Mouse (Mus musculus): Measurements from ENCODE around the gene Ctxn1. TPM values are rescaled to one million over a fixed set of nuclear protein-coding genes. Genes with fewer than 3 reads are reported as not detected.
A peak's percentile ranks its signal among the peaks of the same experiment; 100 is the strongest.

Ctxn1 gene
- total and polyA plus RNA-seq, 2 experiments from 2014 or later = 12.5 to 13.2 TPM

DNA sequence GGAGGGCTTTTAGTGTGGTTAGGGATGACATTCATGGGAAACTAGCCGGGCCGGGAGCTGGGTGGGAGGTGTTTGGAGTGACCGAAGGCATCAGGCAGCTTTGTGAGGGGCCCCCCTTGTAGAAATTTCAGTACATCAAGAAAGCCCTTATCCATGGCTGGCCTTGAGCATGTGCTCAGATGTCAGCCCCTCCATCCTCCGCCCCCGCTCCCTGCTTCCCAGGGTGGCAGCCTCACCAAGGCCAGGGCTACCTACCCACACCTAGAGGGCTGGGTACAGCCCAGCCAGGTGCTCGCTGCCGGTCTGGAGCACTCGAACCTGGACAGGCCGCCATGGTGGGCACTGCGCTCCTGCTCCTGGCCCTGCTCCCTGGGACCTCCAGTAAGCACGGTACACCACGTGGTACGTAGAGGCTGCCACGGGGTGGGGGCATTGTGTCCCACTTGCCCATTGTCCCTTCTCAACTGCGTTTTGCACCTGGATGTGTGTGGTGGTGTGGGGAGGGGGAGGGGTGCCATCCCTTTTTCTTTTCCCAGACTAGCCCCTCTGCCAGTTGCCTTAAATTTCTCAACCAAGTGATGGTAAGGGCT, 11.0 kb downstream of the Ctxn1 start, which contains the start of gene Tgfbr3l:
Gene Tgfbr3l, plus strand, starts transcription at position 264 of the 590 bp plus-strand sequence.
- peak within 1 kb of the TSS; percentile 45; the same call in 1 of the 2 replicates for H3K4me2 ChIP-seq (ENCODE audit: low read depth, low read length)
- DNase-seq (ENCODE audit: low spot score) (no peak), ATAC-seq (ENCODE audit: insufficient read depth, low read depth) (no peak)
- no peaks in the 10 kb centered on the region for H3K27me3 ChIP-seq (ENCODE audit: control insufficient read depth, insufficient read depth, low read length)
- H3K36me3 ChIP-seq (replicated peaks; ENCODE audit: control insufficient read depth, insufficient read depth, low read length) = peaks cover 49% of the 10 kb centered on the region
- H3K4me1 ChIP-seq (ENCODE audit: control insufficient read depth, insufficient read depth) = peaks cover 9% of the 10 kb centered on the region; the same call in 1 of the 2 replicates
- no peak within 1 kb of the TSS for H3K9ac ChIP-seq (replicated peaks; ENCODE audit: low read depth, low read length)
- no peak within 1 kb of the TSS for H3K4me3 ChIP-seq (ENCODE audit: low read depth, low read length)
- no peaks in the 10 kb centered on the region for H3K9me3 ChIP-seq (replicated peaks; ENCODE audit: control insufficient read depth, low read length)
- TF ChIP-seq CTCF (IDR thresholded peaks at IDR 0.05; ENCODE audit: low read depth) (no peak), EP300 (IDR thresholded peaks at IDR 0.05; ENCODE audit: low read depth) (no peak)
- WGBS = 82% methylated on average over 15 of the region's 15 CpGs
- no peak within 1 kb of the TSS for H3K27ac ChIP-seq (ENCODE audit: low read depth)

GRCm38 (mm10) chr8:4247241-4247640, 11.8 kb downstream of the Ctxn1 start:
- no peak overlapping the region for H3K4me3 ChIP-seq (ENCODE audit: low read depth, low read length)
- H3K27ac ChIP-seq (ENCODE audit: low read depth) = no peak overlapping the region
- DNase-seq (ENCODE audit: low spot score) (no peak), ATAC-seq (ENCODE audit: insufficient read depth, low read depth) (no peak)
- no peak overlapping the region for H3K4me2 ChIP-seq (ENCODE audit: low read depth, low read length)
- H3K36me3 ChIP-seq (replicated peaks; ENCODE audit: control insufficient read depth, insufficient read depth, low read length) = peaks cover 57% of the 10 kb centered on the region
- H3K4me1 ChIP-seq (ENCODE audit: control insufficient read depth, insufficient read depth) = 0 out of 2 replicates have a peak, but pooled peaks cover 4% of the 10 kb centered on the region
- no peaks in the 10 kb centered on the region for H3K27me3 ChIP-seq (ENCODE audit: control insufficient read depth, insufficient read depth, low read length)
- no peaks in the 10 kb centered on the region for H3K9me3 ChIP-seq (replicated peaks; ENCODE audit: control insufficient read depth, low read length)
- TF ChIP-seq EP300 (IDR thresholded peaks at IDR 0.05; ENCODE audit: low read depth) (no peak), CTCF (IDR thresholded peaks at IDR 0.05; ENCODE audit: low read depth) (no peak)
- no peak overlapping the region for H3K9ac ChIP-seq (replicated peaks; ENCODE audit: low read depth, low read length)
- WGBS = 80% methylated on average over 8 of the region's 8 CpGs

DNA sequence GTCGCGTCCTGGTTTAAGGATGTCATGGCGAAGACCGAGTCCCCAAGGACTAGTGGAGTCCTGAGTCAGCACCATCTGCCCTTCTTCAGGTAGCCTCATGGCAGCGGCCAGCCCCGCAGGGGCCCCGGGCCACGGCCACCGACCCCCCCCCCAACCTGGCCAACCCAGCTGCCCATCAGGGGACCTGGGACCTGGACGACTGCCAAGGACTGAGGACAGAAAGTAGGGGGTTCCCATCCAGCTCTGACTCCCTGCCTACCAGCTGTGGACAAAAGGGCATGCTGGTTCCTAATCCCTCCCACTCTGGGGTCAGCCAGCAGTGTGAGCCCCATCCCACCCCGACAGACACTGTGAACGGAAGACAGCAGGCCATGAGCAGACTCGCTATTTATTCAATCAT, 13.3 kb downstream of the Ctxn1 start:
- ATAC-seq (ENCODE audit: insufficient read depth, low read depth) (no peak), DNase-seq (ENCODE audit: low spot score) (no peak)
- no peak overlapping the region for H3K4me2 ChIP-seq (ENCODE audit: low read depth, low read length)
- 85% methylated on average over 13 of the region's 13 CpGs for WGBS
- no peak overlapping the region for H3K27ac ChIP-seq (ENCODE audit: low read depth)
- peaks cover 63% of the 10 kb centered on the region for H3K36me3 ChIP-seq (replicated peaks; ENCODE audit: control insufficient read depth, insufficient read depth, low read length)
- no peak overlapping the region for H3K9ac ChIP-seq (replicated peaks; ENCODE audit: low read depth, low read length)
- 0 out of 2 replicates have a peak, but pooled peaks cover 4% of the 10 kb centered on the region for H3K4me1 ChIP-seq (ENCODE audit: control insufficient read depth, insufficient read depth)
- no peak overlapping the region for H3K4me3 ChIP-seq (ENCODE audit: low read depth, low read length)
- no peaks in the 10 kb centered on the region for H3K27me3 ChIP-seq (ENCODE audit: control insufficient read depth, insufficient read depth, low read length)
- TF ChIP-seq CTCF (IDR thresholded peaks at IDR 0.05; ENCODE audit: low read depth) (no peak), EP300 (IDR thresholded peaks at IDR 0.05; ENCODE audit: low read depth) (no peak)
- H3K9me3 ChIP-seq (replicated peaks; ENCODE audit: control insufficient read depth, low read length) = no peaks in the 10 kb centered on the region

- ATAC-seq (ENCODE audit: insufficient read depth, low read depth) = no peak
- 95% methylated on average over 5 of the region's 5 CpGs for WGBS
- H3K36me3 ChIP-seq (replicated peaks; ENCODE audit: control insufficient read depth, insufficient read depth, low read length) = peaks cover 63% of the 10 kb centered on the region
These were observed 14.0 kb downstream of the Ctxn1 start for GRCm38 (mm10) chr8:4245061-4245460.

GRCm38 (mm10) chr8:4239193-4239890, 19.7 kb downstream of the Ctxn1 start:
- peak; percentile 7; the same call in 1 of the 2 replicates for ATAC-seq (ENCODE audit: insufficient read depth, low read depth)
- peak overlapping the region; percentile 96 for H3K27ac ChIP-seq (ENCODE audit: low read depth)

More at GRCm38 (mm10) chr8:4245061-4245460, 14.0 kb downstream of the Ctxn1 start:
- TF ChIP-seq CTCF (IDR thresholded peaks at IDR 0.05; ENCODE audit: low read depth) = no peak
- no peak for TF ChIP-seq EP300 (IDR thresholded peaks at IDR 0.05; ENCODE audit: low read depth)
- Histone ChIP-seq H3K4me2 (ENCODE audit: low read depth, low read length) (no peak overlapping the region), H3K4me1 (ENCODE audit: control insufficient read depth, insufficient read depth) (peaks cover 9% of the 10 kb centered on the region; the same call in 1 of the 2 replicates), H3K9me3 (replicated peaks; ENCODE audit: control insufficient read depth, low read length) (no peaks in the 10 kb centered on the region), H3K9ac (replicated peaks; ENCODE audit: low read depth, low read length) (no peak overlapping the region), H3K27me3 (ENCODE audit: control insufficient read depth, insufficient read depth, low read length) (no peaks in the 10 kb centered on the region), H3K27ac (ENCODE audit: low read depth) (no peak overlapping the region), H3K4me3 (ENCODE audit: low read depth, low read length) (no peak overlapping the region)
- no peak for DNase-seq (ENCODE audit: low spot score)

More at GRCm38 (mm10) chr8:4239193-4239890, 19.7 kb downstream of the Ctxn1 start:
- Histone ChIP-seq H3K9me3 (replicated peaks; ENCODE audit: control insufficient read depth, low read length) (no peaks in the 10 kb centered on the region), H3K36me3 (replicated peaks; ENCODE audit: control insufficient read depth, insufficient read depth, low read length) (peaks cover 26% of the 10 kb centered on the region), H3K9ac (replicated peaks; ENCODE audit: low read depth, low read length) (peak overlapping the region; percentile 83), H3K4me3 (ENCODE audit: low read depth, low read length) (peak overlapping the region; percentile 92), H3K4me2 (ENCODE audit: low read depth, low read length) (peak overlapping the region; percentile 91), H3K27me3 (ENCODE audit: control insufficient read depth, insufficient read depth, low read length) (no peaks in the 10 kb centered on the region), H3K4me1 (ENCODE audit: control insufficient read depth, insufficient read depth) (peaks cover 22% of the 10 kb centered on the region)
- DNase-seq (ENCODE audit: low spot score) = no peak
- 8% methylated on average over 19 of the region's 19 CpGs for WGBS
- no peak for TF ChIP-seq EP300 (IDR thresholded peaks at IDR 0.05; ENCODE audit: low read depth)
- TF ChIP-seq CTCF (IDR thresholded peaks at IDR 0.05; ENCODE audit: low read depth) = no peak
